Mouse (Mus musculus) left cerebral cortex, adult 11 months (tissue): ENCODE measurements around the gene Olfr273.
A peak's percentile ranks its signal among the peaks of the same experiment; 100 is the strongest.
"Not testable (repeated sequence)": the region's sequence is repeated elsewhere in the genome, so short reads cannot be mapped to it uniquely, and the experiment has no call there.

Source experiments
- DNase-seq: peaks from one replicate; pipeline ENCODE4 v3.0.0; 2022; ENCODE audit warnings: low spot score

The Olfr273 gene

GRCm38 (mm10) chr4:52859136-52859535 lies at the start of gene Olfr273:
Olfr273 (minus strand) TSS chr4:52859236.
- no peak for DNase-seq

DNA sequence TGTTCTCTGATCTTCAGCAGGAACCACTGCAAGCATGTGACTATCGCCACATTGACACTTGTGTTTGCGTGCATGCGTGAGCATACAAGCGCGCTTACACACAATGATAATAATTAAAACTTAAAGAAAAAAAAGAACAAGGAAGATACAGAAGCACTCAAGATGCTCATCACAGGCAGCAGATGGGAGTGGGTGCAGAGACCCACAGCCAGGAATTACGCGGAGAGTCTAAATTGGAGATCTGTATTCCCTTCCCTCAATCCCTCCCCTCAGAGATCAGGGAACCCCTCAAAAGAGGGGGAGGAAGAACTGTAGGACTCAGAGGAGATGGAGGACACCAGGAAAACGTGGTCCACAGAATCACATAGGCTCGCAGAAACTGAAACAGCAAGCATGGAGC lies 5.1 kb upstream of the Olfr273 start:
- no peak for DNase-seq

DNA sequence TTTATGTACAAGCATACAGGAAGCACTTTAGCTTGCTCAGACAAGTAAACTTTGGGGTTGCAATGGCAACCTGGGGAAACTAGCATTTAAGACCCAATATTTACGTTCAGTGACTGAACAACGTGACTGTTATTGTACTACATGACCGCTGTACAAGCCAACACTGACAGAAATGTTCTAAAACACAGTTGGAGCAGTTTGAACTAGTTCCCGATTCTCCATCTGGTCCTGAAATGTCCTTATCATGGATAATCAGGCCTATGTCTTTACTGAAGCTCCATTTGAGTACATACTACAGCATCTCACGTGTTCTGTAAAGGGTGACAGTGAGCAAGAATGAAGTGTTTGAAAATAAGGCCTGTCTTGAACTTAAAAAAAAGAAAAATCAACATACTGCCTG lies 9.4 kb downstream of the Olfr273 start:
- DNase-seq: no peak

GRCm38 (mm10) chr4:52849039-52849635 lies 9.9 kb downstream of the Olfr273 start:
- no peak for DNase-seq

DNA sequence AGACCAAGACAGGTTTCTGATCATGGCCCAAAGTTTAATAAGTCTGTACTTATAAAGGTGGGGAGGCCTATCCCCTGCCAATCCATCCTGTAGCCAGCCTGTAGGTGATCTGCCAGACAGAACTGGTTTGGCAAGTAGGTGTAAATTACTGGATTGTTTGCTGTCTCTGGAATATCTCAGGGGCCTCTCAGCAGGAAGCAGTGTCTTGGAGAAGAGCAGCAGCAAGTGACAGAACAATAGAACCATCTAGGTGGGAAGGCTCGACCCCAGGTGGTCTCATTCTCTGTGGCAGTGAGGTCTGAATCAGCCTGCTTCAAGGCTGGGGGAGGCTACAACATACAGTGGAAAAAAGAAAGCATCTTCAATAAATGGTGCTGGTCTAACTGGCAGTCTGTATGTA lies 13.6 kb downstream of the Olfr273 start:
- DNase-seq: not testable (repeated sequence)

- no peak for DNase-seq
These were observed 37.7 kb downstream of the Olfr273 start for GRCm38 (mm10) chr4:52821375-52821774.

DNA sequence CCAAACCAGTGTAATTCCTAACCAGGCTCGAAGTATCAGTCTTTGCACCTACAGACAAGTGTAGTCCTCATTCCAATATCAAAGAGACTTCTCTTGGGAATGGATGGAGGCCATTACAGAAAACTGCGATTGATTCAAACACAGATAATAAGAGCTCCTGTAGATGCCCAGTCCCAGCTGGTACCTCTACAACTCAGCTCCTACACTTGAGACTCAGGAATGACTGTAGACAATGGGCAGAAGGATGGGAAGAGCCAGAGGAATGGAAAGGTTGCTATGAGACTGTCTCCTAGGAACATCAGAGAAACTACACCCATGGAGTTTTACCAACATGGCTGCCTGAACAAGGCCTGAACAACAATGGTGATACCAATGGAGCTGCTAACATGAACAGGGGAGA lies 44.7 kb downstream of the Olfr273 start, which contains the start of gene Olfr275:
Gene Olfr275, plus strand, starts transcription at position 301 of the 400 bp plus-strand sequence.
- no peak for DNase-seq

- DNase-seq: peak; percentile 1
These were observed 47.2 kb downstream of the Olfr273 start for GRCm38 (mm10) chr4:52811871-52812270.
